Mouse (Mus musculus) liver, postnatal 0 days (tissue): ENCODE data around the gene B3gnt4.

Experiments used
- CTCF ChIP-seq: sonication (generic); IDR thresholded peaks from 2 replicates; pipeline ENCODE4 v1.5.1; 2016; ENCODE audit warnings: antibody characterized with exemption, low read depth
- EP300 ChIP-seq: IDR thresholded peaks from 2 replicates; pipeline ENCODE4 v1.6.1; 2016; ENCODE audit warnings: antibody characterized with exemption, low read depth, mild to moderate bottlenecking

DNA sequence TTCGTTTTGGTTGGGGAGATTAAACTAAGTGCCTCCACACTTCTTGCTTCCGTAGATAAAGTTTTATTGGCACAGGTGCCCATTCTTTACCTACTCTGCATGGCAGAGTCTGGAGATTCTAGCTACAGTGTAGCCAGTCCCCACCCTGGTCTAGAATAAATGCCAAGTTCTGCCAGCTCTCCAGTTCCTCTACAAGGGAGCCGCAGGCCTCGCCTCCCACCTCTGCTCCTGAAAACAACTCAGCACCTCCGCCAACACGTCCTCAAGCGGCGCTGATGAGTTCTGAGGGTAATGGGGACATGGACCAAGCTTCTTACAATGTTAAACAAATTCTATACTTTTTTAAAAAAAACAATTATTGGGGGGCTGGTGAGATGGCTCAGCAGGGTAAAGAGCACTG, 49.3 kb downstream of the B3gnt4 start:
- no peak for TF ChIP-seq EP300
- TF ChIP-seq CTCF = no peak
